Mouse (Mus musculus) ES-E14 (cell line): ENCODE measurements around the gene Itpr1. TPM values are rescaled to one million over a fixed set of nuclear protein-coding genes. Genes with fewer than 3 reads are reported as not detected.

Experiments used
- DNase-seq: peaks from one replicate; pipeline ENCODE4 v3.0.0-alpha.2; 2013; ENCODE audit warnings: low read depth, low spot score
- H3K27ac ChIP-seq: 2 replicates; pipeline ENCODE4 v1.5.1; 2012; ENCODE audit warnings: low read depth, mild to moderate bottlenecking, low read length, moderate library complexity, mixed read lengths; ENCODE audit not compliant: poor library complexity, insufficient read depth, severe bottlenecking
- H3K36me3 ChIP-seq: 2 replicates; pipeline ENCODE4 v1.6.1; 2012; ENCODE audit warnings: mild to moderate bottlenecking, low read length, moderate library complexity, mixed read lengths; ENCODE audit not compliant: control insufficient read depth, poor library complexity, insufficient read depth, severe bottlenecking
- H3K4me1 ChIP-seq, 2 experiments: fragments of 150-350 bp in 1 of 2; sonication (generic) in 1 of 2; 2 replicates each; pipeline ENCODE4 v1.6.1; 2012; ENCODE audit warnings: low read length in 2 of 2, mild to moderate bottlenecking in 1 of 2, mixed read lengths in 1 of 2; ENCODE audit not compliant: control insufficient read depth in 2 of 2, insufficient read depth in 2 of 2, poor library complexity in 1 of 2
- H3K4me3 ChIP-seq, 2 experiments: fragments of 150-350 bp in 1 of 2; sonication (generic) in 1 of 2; 2 replicates each; pipeline ENCODE4 v1.5.1; 2012; ENCODE audit warnings: low read length in 2 of 2, low read depth in 1 of 2, mild to moderate bottlenecking in 1 of 2, mixed read lengths in 1 of 2; ENCODE audit not compliant: insufficient read depth in 1 of 2, poor library complexity in 1 of 2, severe bottlenecking in 1 of 2
- H3K9ac ChIP-seq: 2 replicates; pipeline ENCODE4 v1.6.1; 2012; ENCODE audit warnings: low read depth, mild to moderate bottlenecking, low read length, mixed read lengths; ENCODE audit not compliant: poor library complexity, insufficient read depth, severe bottlenecking
- H3K9me3 ChIP-seq: fragments of 150-350 bp; sonication (generic); 2 replicates; pipeline ENCODE4 v1.6.1; 2012; ENCODE audit warnings: low read depth, mild to moderate bottlenecking, low read length; ENCODE audit not compliant: control insufficient read depth, insufficient read depth
- CHD2 ChIP-seq: IDR thresholded peaks from 2 replicates; pipeline ENCODE4 v1.6.1; 2014; ENCODE audit warnings: mild to moderate bottlenecking, low read depth, low read length, inconsistent platforms
- HCFC1 ChIP-seq: IDR thresholded peaks from 2 replicates; pipeline ENCODE4 v1.6.1; 2012; ENCODE audit warnings: low read length, inconsistent platforms, borderline replicate concordance; ENCODE audit not compliant: insufficient read depth
- MAFK ChIP-seq: IDR thresholded peaks from 2 replicates; pipeline ENCODE4 v1.6.1; 2014; ENCODE audit warnings: mild to moderate bottlenecking, low read depth, low read length, inconsistent platforms; ENCODE audit not compliant: insufficient read depth
- ZC3H11A ChIP-seq: IDR thresholded peaks from 2 replicates; pipeline ENCODE4 v1.6.1; 2012; ENCODE audit warnings: low read depth, mild to moderate bottlenecking, inconsistent platforms, low read length, borderline replicate concordance
- ZNF384 ChIP-seq: IDR thresholded peaks from 2 replicates; pipeline ENCODE4 v1.6.1; 2012; ENCODE audit warnings: low read depth, low read length, inconsistent platforms
- in situ Hi-C, 2 experiments: fragments of 600-800 bp; cut with MboI; formaldehyde crosslinking; loops; one replicate each; pipeline ENCODE4 v1.15.1; 2025; ENCODE audit warnings: low sequenced_read_pairs in 2 of 2, inconsistent platforms in 1 of 2; ENCODE audit not compliant: unreplicated experiment in 2 of 2
- total RNA-seq: library from RNA; depleted of rRNA; stranded (reverse); fragments of 300-350 nt; gene quantifications from 2 replicates; pipeline ENCODE4 v1.2.3, GENCODE M21; 2012

The Itpr1 gene
- total RNA-seq, 1 experiment: 52.8 TPM

DNA sequence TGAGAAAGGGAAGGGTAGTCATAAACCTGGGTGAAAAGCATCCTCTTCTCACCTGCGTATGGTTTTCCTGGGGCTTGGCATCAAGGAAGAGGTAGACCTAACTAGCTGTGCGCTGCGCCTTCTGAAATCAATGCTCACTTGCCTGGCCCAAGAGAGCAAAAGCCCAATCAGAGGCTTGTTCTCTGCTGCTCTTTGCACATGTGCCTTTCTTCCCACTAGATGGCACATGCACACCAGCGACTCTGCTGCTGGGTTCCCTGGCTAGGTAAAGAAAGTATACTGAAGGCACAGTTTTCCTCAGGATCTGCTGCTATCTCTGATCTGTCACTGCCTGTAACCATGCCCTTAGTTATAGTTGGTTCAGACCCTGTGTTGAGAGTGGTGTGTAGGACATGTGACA, 154.5 kb downstream of the Itpr1 start:
- in situ Hi-C loops: no loop called here
- H3K4me3 ChIP-seq: no peak overlapping the region
- DNase-seq: peak; percentile 6
- TF ChIP-seq CHD2 (no peak), ZNF384 (no peak), HCFC1 (no peak), MAFK (no peak), ZC3H11A (no peak)
- no peak overlapping the region for H3K9ac ChIP-seq
- H3K4me1 ChIP-seq: no peaks in the 10 kb centered on the region
- H3K9me3 ChIP-seq: no peaks in the 10 kb centered on the region
- no peak overlapping the region for H3K27ac ChIP-seq
- H3K36me3 ChIP-seq: peaks cover 3% of the 10 kb centered on the region; the same call in 1 of the 2 replicates

DNA sequence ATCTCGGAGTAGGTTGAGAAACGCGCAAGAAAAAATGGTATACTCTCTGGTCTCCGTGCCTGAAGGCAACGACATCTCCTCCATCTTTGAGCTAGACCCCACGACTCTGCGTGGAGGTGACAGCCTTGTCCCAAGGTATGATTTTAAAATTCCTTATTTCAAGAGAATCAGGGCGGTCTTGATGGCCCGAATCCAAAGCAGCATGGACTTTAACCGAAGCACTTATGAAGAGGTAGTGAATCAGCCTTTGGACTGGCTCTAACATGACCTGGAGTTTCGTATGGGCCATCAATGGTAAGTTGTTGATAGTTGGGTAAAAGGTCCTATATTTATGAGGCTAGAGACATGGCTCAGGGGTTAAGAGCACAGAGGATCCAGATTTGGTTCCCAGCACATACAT, 156.1 kb downstream of the Itpr1 start:
- Histone ChIP-seq H3K9ac (no peak overlapping the region; the same call in 1 of the 2 replicates), H3K4me3 (no peak overlapping the region), H3K9me3 (no peaks in the 10 kb centered on the region), H3K27ac (no peak overlapping the region), H3K4me1 (no peaks in the 10 kb centered on the region), H3K36me3 (peaks cover 6% of the 10 kb centered on the region; the same call in 1 of the 2 replicates)
- in situ Hi-C loops: no loop called here
- TF ChIP-seq ZC3H11A (no peak), CHD2 (no peak), HCFC1 (no peak), MAFK (no peak), ZNF384 (no peak)
- DNase-seq: no peak

DNA sequence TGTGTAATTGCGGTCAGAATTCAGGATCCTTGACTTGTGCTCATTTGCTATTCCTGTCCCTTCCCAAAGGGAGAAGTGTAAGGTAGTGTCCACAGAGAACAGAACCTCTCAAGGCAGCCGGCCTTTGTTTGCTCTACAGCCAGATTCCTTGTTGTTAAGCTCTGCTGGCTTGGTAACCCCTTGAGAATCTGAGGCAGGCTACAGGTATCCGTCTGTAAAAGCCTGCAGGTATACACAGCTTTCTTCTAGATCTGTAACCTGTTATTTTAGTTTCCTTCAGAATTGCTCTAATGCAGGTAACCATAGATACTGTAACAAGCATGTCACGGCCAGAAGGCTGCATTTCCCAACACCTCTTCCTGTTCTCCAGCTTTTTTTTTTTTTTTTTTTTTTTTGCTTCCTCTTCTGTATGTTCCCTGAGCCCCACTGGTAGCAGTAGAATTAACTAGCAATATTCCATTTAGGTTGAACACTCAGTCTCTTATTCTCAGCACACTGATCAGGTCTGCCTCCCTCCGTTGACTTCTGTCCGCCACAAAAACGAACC, 158.5 kb downstream of the Itpr1 start:
- Histone ChIP-seq H3K9ac (no peak overlapping the region), H3K27ac (no peak overlapping the region), H3K9me3 (no peaks in the 10 kb centered on the region), H3K4me1 (no peaks in the 10 kb centered on the region), H3K36me3 (peaks cover 6% of the 10 kb centered on the region; the same call in 1 of the 2 replicates), H3K4me3 (no peak overlapping the region)
- in situ Hi-C loops: no loop called here
- DNase-seq: no peak
- TF ChIP-seq ZC3H11A (no peak), HCFC1 (no peak), CHD2 (no peak), ZNF384 (no peak), MAFK (no peak)

DNA sequence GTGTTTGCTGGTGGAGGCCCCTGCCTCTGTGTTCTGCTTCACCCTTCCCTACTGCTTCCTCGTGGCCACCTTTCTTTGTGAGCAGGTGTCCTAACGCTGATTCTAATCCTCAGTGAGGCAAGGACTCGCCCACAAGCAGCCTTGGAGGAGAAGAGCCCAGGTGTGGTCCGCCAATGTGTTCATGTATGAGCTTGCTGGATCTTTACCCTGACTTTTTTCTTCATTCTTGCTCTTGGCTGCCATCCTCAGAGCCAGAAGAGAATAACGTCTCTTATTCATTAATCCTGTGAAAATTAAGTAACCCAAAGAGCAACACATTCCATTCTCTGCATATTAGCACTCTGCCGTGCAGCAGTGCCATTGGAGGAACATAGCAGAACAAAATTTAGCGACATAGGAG, 161.1 kb downstream of the Itpr1 start:
- no peaks in the 10 kb centered on the region for H3K4me1 ChIP-seq
- no peak for DNase-seq

DNA sequence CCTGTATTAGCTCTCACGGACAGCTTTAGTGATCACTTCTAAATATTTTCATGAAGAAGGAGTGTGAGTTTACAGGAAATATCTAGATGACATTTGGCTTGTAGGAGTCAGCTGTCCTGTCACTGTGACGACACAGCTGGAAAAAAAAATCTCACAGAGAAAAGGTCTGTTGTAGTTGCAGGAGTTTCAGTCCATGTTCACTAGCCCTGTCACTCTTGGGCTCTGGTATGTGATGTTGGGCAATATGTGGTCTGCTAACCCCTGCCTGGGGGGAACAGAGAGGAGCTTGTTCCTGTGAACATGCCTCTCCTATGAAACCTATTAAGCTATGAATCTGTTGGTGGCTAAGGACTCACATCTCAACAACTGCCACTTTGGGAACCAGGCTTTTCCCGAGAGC, 166.1 kb downstream of the Itpr1 start:
- in situ Hi-C loops: loop anchor here in 1 of 2 experiments (25.0 kb wide), 1 partner anchor 267 kb away; no protein-coding TSS in a partner anchor
- H3K36me3 ChIP-seq: peaks cover 12% of the 10 kb centered on the region; the same call in 1 of the 2 replicates
- DNase-seq: no peak
- H3K9ac ChIP-seq: no peak overlapping the region
- H3K4me1 ChIP-seq: no peaks in the 10 kb centered on the region
- H3K4me3 ChIP-seq: no peak overlapping the region
- H3K27ac ChIP-seq: no peak overlapping the region
- TF ChIP-seq MAFK: no peak
- no peak for TF ChIP-seq CHD2
- H3K9me3 ChIP-seq: no peaks in the 10 kb centered on the region

More for the DNA sequence above, 161.1 kb downstream of the Itpr1 start:
- Histone ChIP-seq H3K4me3 (no peak overlapping the region), H3K9ac (no peak overlapping the region), H3K36me3 (peaks cover 2% of the 10 kb centered on the region; the same call in 1 of the 2 replicates), H3K27ac (no peak overlapping the region), H3K9me3 (no peaks in the 10 kb centered on the region)
- in situ Hi-C loops: no loop called here
- no peak for TF ChIP-seq CHD2
